Mouse (Mus musculus): ENCODE measurements around the gene Creg1.

Gene Creg1

DNA sequence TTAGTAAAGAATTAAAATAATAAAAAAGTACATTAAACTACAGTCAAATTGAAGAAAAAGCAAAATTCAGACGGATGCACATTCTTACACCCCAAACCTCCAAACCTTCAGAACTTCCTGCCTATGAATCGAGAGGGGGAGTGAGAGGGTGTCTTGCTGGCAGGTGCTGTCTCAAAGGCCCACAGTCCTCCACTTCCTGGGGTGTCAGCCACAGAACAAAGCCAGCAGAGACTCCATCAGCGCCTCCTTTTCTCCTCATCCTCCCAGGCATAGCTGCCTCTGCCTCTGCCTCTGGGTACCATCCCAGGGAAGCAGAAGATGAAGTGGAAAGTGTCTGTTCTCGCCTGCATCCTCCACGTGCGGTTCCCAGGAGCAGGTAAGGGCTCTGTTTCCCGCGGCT lies 25.0 kb downstream of the Creg1 start, which contains the start of gene Cd247:
Gene Cd247 (plus strand): TSS at position 171 of the 400 bp plus-strand sequence.
- DNase-seq (ENCODE audit: low spot score) = no peak

DNA sequence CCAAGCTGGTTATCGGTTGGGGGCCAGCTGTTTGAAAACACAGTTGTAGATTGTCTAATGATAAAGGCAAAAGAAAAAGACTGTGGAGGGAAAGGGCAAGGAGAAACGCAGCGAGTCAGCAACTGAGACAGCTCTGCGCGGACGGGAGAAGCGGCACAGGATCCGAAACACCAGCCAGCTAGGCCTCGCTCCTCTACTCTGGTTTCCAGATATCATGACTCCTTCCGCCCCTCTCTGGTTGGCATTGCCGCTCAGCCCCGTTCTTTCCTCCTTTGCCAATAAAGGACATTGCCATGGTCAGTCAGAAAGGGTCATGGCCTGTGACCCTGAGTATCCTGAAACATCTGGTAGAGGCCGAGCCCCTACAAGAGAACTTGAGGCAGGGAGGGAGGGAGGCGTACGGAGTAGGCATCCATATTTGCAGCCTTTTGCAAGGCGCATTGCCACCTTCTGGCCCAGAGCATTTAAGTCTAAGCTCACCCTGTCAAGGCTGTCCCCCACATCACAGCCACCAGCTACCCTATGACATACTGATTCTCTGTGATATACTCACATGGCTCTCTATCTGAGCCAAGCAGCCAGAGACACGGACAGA lies 25.6 kb downstream of the Creg1 start:
- DNase-seq (ENCODE audit: low spot score) = no peak

DNA sequence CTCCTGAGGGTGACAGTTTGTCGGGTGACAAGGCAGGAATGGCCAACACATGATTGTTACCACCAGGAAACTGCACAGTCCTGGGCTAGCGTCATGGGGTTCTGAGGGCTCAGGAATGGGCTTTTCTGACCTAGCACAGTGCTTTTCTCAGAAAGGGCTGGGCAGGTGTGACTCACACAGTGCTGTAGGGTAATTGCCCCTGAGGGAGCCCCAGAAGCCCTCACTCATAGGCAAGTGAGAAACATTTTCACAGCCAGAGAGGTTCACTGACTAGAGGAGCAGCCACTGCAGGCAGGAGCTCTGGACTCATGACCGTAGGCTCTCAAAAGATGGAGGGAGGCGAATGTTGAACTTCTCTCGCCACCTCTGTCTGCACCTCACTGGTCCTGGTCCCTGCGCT lies 26.4 kb downstream of the Creg1 start:
- no peak for DNase-seq (ENCODE audit: low spot score)

DNA sequence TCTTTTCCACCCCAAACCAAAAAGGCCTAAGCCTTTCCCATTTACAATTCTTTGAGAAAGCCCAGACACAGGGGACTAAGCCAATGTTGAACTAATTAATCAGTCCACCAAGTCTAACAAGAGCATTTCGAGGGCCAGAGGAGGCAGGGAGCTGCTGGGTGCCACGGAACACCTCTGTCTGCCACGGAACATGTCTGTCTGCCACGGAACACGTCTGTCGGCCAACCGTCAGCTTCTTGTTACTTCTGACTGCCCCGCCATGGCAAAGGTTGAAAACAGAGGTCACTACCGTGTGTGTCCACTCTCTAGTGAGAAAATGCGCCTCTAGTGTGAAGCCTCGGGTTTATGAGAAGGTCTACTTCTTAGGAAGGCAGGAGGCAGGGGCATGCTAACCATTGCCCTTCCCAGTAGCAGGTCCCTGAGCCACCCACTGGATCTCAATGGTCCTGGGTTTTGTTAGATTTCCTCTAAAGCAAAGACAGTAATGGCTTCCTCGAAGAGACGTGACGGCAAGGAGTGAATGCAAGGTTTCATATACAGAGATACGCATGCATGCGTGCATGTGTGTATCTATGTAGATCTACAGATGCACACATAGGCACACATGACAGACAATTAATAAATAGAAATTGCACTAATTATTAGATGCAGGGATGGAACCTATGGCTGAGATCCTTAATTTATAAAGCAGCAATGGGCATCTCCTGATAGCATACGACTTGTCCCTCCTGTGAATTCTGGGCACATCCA lies 27.1 kb downstream of the Creg1 start:
- no peak for DNase-seq (ENCODE audit: low spot score)

DNA sequence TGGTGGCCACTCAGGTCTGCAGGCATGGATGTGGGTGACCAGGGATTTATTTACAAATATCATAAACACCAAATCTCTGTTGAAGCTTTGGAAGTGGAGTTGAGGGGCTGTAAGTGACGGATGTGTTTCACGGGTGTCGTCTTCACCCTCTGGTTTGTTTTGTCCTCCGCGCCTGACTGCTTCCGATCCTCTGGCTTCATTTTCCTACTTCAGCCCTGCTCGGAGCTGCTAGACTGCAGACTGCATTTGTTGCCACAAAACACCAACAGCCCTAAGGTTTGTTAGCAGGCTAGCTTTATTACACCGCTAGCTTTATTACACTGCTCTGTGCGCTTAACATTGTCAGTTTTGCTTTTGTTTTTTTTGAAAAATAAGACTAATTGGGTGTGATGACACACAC lies 27.9 kb downstream of the Creg1 start:
- DNase-seq (ENCODE audit: low spot score) = no peak

DNA sequence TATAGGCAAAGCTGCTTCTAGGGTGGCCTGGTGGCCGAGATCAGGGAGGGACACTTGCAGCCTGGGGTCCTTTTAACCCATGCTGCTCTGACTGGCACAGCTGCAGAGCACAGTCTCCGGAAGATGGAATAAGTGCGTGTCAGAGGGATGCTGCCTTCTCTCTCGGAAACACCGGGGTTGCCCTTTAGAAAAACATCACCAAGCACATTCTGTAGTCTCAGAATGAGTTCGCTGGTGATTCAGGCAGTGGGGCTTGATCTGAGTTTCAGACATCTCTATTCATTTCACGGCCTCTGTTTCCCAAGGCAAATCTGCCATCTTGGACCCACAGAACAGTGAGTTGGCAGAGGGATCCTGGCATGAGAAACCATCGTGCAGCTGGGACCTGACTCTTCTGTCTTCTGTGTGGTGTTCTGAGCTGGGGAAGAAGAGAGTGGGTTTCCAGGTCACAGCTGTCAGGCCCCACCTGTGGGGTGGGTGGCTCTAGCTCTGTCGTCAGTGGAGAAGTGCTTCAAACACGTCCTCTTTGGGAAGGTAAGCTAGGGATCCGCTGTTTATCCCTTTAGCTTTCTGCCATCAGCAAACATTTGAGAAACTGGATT lies 38.3 kb downstream of the Creg1 start:
- DNase-seq (ENCODE audit: low spot score) = no peak

DNA sequence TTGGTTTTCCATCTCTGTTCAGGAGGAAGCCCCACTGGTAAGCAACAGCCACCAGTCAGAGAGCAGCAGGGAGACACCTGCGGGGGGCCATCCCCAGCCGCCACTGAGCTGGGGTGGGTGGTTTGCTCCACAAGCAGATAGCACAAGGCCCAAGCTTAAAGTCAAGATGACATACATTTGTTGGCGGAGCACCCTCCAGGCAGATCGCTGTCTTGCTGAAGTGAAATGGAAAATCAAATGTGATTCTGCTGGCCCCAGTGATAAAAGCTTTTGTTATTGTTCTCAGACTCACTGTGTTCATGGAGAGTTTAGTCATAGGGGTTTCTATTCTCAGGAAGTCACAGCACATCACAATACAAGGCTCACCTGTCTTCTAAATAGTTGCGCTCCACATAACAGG lies 39.6 kb downstream of the Creg1 start:
- no peak for DNase-seq (ENCODE audit: low spot score)

DNA sequence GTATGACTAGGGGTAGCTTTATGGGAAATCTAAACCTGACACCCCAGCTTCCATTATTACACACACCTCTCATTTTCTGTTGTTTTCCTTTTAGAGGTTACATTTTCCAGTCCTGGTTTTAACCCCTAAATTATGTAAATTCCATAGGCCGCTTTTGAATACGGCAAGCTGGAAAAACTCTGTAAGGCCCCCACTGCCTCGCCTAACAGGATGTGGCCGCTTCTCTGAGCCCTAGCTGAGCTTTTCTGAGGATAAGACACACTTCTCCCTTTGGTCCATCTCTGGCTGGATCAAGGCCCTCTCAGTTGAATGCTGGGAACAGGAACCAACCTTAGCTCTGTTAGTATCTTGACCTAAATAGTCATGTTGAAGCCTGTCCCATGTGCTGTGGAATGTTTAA lies 40.6 kb downstream of the Creg1 start:
- DNase-seq (ENCODE audit: low spot score) = no peak

DNA sequence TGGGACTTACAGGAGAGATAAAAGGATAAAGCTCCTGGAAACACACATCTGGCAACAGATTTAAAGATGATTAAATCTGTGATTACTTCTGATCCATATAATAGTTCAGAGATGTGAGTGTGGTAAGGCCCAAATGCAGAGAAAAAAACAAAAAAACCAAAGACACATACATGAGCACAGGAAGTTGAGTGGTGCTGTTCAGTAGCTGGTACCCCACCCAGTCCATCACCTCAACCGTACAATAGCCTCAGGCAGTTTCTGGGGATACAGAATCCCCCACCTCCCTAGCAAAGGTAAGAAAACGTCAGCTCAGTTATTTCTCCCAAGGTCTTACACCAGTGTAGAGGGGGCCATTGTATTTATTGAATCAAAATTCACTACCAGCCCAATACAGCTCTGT lies 47.1 kb downstream of the Creg1 start:
- no peak for DNase-seq (ENCODE audit: low spot score)

DNA sequence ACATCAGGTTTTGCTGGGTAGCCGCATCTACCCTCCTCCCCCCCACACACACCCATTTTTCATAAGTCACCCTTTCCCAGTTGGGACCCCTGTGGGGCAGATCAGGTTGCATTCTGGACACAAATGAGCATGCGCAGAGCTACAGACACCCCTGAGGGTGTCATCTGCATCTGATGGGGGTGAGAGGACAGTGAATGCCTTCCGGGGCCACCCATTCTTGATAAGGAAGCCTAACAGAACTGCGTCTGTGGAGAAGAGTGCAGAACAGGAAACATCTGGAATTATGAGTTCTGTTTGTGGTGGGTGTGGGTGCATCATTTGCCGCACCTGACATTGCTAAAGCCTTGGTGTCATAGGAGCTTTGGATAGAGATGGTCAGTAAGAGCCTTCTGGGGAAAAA lies 47.6 kb downstream of the Creg1 start:
- DNase-seq (ENCODE audit: low spot score) = no peak

DNA sequence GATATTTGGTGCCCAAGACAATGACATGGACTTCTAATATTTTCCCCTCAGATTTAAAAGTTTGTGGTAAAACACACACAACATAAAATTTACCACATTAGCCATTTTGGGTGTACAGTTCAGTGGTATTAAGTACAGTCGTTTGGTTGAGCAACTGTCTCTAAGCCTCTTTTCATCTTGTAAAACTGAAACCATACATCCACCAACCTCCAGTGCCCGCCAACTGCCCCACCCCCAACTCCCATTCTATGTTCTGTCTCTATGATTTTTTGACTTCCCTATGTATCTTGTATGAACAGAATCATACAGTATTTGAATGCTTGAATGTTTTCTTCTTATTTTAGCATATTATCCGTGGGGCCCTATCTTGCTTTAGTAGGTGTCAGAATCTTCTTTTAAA lies 49.2 kb downstream of the Creg1 start:
- DNase-seq (ENCODE audit: low spot score) = no peak

DNA sequence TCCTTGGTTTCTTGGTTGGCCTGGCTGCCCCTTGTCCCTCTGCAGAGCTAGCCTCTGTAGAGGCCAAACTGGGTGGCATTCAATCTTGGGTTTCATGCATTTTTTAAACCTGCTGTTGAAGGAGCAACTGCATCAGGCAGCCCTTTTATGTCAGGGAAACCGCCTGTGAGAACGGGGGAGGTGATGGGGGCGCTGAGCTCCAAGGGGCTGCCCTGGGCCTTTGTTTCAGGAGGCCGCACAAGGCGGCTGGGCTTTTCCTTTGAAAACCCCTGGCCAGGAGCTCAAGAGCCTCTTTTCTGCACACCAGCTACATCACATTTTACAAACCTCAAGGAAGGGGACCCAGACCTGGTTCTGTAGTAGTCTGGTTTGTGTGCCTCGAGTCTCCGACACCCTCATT lies 50.6 kb downstream of the Creg1 start:
- DNase-seq (ENCODE audit: low spot score) = no peak

DNA sequence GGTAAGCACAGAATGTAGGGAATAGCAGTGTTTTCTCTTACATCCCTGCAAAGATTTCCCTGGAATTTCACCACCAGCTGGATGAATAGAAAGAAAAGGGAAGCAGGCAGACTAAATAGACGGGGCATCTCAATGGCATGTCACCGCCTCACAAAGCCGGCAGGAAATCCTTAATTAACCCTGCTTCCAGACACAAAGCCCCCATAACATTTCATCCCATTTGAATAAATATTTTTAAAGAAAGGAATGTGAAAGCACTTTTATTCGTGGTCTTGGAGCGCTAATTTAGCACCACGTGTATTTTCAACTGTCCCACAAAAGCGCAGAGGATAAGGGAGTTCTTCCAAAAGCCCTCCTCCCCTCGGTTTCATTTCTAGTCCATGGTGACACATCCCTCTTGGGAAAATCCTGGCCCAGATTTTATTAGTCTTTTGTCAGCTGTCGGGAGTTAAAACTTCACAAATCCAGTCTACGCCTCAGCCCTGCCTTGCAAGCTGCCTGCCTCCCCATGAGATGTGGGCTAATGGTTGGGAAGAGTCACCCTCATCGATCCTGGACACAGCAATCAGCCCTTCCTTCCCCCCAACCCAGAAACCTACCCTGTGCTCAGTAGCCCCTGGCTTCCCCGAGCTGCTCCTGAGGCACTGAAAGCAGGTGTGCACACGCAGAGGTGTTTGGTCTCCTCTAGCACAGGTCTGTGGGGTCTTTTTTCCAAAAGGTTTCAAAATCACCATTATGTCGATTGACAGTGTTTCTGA lies 51.2 kb downstream of the Creg1 start:
- no peak for DNase-seq (ENCODE audit: low spot score)

DNA sequence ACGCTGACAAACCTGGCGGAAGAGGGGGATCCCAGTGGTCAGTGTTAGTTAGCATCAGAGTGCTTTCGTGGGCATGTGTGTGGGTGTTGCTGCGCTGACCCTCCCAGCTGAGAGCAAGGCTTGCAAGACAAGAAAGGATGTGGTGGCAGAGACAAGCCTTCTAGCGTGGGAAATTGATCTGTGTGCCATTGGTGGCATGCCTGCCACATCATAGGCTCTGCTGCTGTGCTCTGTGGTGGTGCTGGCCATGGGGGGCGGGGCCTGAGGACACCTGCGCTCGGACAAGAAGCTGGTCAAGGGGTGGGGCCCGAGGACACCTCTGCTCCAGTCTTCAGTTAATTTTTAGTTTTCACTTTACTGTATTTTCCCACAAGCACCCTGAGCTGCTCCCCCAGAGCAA lies 52.8 kb downstream of the Creg1 start:
- no peak for DNase-seq (ENCODE audit: low spot score)

DNA sequence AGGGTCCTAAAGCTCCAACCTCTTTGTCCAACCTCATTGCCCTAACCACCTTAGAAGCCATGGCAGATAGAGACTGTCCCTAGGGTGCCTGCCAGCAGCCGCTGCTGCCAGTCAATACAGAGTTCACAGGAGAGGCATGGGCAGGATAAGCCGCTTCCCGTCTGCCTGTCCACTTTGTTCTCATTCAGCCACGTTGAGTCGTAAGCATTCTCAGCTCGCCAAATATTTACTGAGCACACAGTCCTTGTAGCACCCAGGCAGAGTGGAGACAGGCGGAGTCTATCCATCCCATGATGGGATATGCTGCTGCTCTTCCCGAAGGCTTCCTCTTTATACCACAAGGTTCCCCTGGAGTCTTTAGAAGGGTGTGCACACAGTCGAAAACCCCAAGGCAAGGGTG lies 53.7 kb downstream of the Creg1 start:
- peak; percentile 18 for DNase-seq (ENCODE audit: low spot score)

DNA sequence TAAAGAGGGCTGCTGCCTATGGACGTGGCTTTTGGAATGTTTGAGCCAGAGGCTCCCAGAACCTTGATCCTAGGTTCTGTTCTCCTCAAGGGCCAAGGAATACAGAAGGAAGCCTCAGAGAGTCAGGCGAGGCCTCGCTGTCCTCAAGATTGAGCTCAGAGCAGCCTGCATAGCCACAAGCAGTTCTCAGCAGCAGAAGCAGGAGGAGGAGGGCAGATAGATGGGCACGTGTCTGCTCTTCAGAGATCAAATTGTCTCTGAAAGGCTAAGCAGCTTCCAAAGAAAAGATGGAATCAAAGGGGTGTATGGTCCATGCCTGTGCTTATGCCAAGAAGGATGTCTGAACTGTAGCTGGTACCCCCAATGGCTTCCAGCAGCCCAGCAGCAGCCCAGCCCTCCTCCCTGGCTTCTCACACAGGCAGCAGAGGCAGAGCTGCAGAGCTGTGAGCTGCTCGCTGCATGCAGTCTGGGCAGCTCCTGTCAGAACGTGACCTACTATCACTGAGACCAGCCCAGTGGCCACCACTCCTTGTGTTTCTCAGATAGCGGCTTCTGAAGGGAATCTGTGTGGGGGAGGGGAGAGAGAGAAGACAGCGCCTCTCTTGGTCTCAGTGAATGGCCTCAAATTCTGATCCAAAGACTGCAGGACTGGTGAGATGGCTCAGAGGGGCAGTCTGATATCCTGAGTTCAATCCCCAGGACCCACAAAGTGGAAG lies 54.8 kb downstream of the Creg1 start:
- DNase-seq (ENCODE audit: low spot score) = peak; percentile 58

DNA sequence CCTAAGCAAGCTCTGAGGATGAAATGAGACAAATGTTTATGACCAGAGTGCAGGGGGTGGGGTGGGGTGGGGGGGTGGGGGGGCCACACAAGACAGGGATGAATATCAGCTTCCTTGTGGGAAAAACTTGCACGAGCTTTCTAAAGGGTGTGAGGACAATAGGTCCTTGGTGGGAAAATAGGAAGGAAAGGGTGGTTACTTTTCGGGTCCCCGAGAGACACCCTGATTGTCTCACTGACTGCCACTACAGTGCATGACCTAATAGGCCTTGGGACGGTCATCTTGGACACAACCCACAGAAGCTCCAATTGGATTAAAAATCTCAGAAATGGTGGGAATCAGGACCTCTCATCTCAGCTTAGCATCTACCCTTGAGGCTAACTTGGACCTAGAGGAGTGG lies 55.6 kb downstream of the Creg1 start:
- DNase-seq (ENCODE audit: low spot score) = no peak

DNA sequence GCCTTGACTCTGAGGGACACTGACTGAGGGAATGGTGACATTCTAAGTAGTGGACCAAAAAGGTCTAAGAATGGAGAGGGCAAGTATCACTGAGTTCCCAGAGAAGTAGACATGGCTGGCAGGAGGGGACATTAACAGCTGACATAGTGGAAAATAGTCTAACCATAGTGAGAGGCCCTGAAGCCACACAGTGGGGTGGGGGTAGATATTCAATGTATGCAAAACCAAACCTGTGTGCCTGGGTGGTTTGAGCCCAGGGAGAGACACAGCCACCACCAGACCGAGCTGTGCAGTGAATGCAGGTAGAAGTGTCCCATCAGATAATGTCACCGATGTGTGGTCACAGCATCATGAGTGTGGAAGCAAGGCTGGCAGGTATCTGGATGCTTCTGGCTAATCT lies 58.5 kb downstream of the Creg1 start:
- DNase-seq (ENCODE audit: low spot score) = no peak

All from yolk sac, embryonic 10.5 days (tissue).